Mouse (Mus musculus): ENCODE data around the gene Sdsl.

The Sdsl gene

GRCm38 (mm10) chr5:120426572-120426971 is 46.0 kb downstream of the Sdsl start:
- DNase-seq = no peak

- no peak for DNase-seq
Observed at GRCm38 (mm10) chr5:120425711-120426110, 46.9 kb downstream of the Sdsl start.

- no peak for DNase-seq
Observed at GRCm38 (mm10) chr5:120424657-120425056, 48.0 kb downstream of the Sdsl start.

- DNase-seq = peak; percentile 93
Observed at GRCm38 (mm10) chr5:120424039-120424438, 48.6 kb downstream of the Sdsl start.

DNA sequence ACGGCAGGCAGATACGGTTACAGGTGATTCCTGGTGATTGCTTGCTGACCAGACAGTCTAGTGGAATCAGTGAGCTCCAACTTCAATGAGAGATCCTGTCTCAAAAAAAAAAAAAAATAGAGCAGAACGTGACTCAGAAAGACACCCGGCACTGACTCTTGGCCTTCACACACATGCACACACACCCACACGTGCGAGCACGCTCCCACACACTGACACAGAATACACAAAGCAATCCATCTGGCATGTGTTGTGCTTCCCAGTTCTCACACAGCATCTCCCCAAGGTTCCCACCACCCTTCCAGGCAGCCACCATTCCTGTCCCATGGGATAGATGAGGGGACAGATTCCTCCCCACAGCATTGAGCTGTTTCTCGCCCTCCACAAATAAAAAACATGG is 52.5 kb downstream of the Sdsl start:
- DNase-seq = no peak

DNA sequence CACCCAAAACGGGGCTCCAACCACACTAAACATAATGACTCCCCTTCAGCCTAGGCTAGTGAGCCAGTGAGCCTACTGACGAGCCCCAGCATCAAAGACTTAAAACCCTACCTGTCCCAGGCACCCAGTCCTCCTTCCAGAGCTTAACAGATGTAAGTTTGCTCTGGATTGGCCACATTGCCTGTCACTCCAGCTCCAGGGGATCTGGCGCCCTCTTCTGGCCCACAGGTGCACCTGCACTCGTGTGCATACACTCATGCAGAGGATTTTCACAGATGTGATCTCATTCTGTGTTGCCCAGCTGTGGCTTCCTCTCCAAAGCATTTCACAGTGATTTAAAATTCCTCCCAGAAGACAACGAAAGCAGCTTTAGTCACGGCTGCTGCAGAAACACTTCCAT is 59.2 kb downstream of the Sdsl start:
- no peak for DNase-seq

- no peak for DNase-seq
Observed at GRCm38 (mm10) chr5:120409385-120410378, 62.9 kb downstream of the Sdsl start.

DNA sequence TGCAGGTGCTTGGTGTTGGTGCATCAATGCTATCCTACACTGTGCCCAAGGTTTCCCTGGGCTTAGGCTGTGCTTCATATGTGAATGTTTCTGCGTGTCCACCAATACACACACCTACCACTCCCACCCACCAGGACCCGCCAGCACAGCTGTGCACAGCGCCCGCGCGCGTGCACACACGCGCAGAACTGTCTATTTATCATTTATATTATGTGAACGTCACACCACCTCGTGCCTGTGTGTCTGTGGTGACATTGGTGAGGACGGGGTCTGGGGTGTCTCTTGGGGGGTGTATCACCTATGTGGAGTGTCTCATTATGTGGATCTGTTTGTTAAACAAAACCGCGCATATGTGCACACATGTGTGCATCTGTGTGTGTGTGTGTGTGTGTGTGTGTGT is 63.7 kb downstream of the Sdsl start:
- no peak for DNase-seq
